Mouse (Mus musculus) splenic B cell, adult 2 months (primary cell): ENCODE results near the gene Fem1b.

ENCODE experiments used
- DNase-seq: peaks from one replicate; pipeline ENCODE4 v3.0.0-alpha.2; 2011; ENCODE audit warnings: low read depth, low spot score
- H3K27me3 ChIP-seq: 2 replicates; pipeline ENCODE4 v1.6.1; 2012; ENCODE audit warnings: mild to moderate bottlenecking, low read length, moderate library complexity, mixed read lengths; ENCODE audit not compliant: control insufficient read depth, poor library complexity, insufficient read depth, severe bottlenecking
- H3K36me3 ChIP-seq: 2 replicates; pipeline ENCODE4 v1.6.1; 2012; ENCODE audit warnings: mild to moderate bottlenecking, low read length, moderate library complexity, mixed read lengths; ENCODE audit not compliant: control insufficient read depth, poor library complexity, insufficient read depth, severe bottlenecking

The Fem1b gene

GRCm38 (mm10) chr9:62775464-62775863, 36.3 kb downstream of the Fem1b start:
- Histone ChIP-seq H3K36me3 (no peaks in the 10 kb centered on the region), H3K27me3 (no peaks in the 10 kb centered on the region)
- DNase-seq, result no peak

- Histone ChIP-seq H3K27me3 (no peaks in the 10 kb centered on the region), H3K36me3 (no peaks in the 10 kb centered on the region)
- no peak for DNase-seq
Measured at GRCm38 (mm10) chr9:62772746-62773145, 39.0 kb downstream of the Fem1b start.

- H3K36me3 ChIP-seq, result no peaks in the 10 kb centered on the region
Measured at GRCm38 (mm10) chr9:62768361-62768760, 43.4 kb downstream of the Fem1b start.

GRCm38 (mm10) chr9:62767464-62767863, 44.3 kb downstream of the Fem1b start:
- no peak for DNase-seq
- Histone ChIP-seq H3K27me3 (no peaks in the 10 kb centered on the region), H3K36me3 (no peaks in the 10 kb centered on the region)

More at GRCm38 (mm10) chr9:62768361-62768760, 43.4 kb downstream of the Fem1b start:
- no peaks in the 10 kb centered on the region for H3K27me3 ChIP-seq
- no peak for DNase-seq

- Histone ChIP-seq H3K36me3 (no peaks in the 10 kb centered on the region), H3K27me3 (no peaks in the 10 kb centered on the region)
- DNase-seq, result no peak
Measured at GRCm38 (mm10) chr9:62765346-62765745, 46.4 kb downstream of the Fem1b start.

GRCm38 (mm10) chr9:62763478-62763877, 48.3 kb downstream of the Fem1b start:
- no peaks in the 10 kb centered on the region for H3K36me3 ChIP-seq
- H3K27me3 ChIP-seq, result no peaks in the 10 kb centered on the region
- DNase-seq, result no peak

- peak; percentile 32 for DNase-seq
Measured at GRCm38 (mm10) chr9:62759601-62760000, 52.1 kb downstream of the Fem1b start.

GRCm38 (mm10) chr9:62758288-62758687, 53.4 kb downstream of the Fem1b start:
- no peaks in the 10 kb centered on the region for H3K36me3 ChIP-seq
- H3K27me3 ChIP-seq, result no peaks in the 10 kb centered on the region
- DNase-seq, result no peak

More at GRCm38 (mm10) chr9:62759601-62760000, 52.1 kb downstream of the Fem1b start:
- Histone ChIP-seq H3K27me3 (no peaks in the 10 kb centered on the region), H3K36me3 (no peaks in the 10 kb centered on the region)

GRCm38 (mm10) chr9:62750381-62750780, 61.4 kb downstream of the Fem1b start:
- no peaks in the 10 kb centered on the region for H3K36me3 ChIP-seq
- no peak for DNase-seq
- no peaks in the 10 kb centered on the region for H3K27me3 ChIP-seq

GRCm38 (mm10) chr9:62749666-62750065, 62.1 kb downstream of the Fem1b start:
- Histone ChIP-seq H3K36me3 (no peaks in the 10 kb centered on the region), H3K27me3 (no peaks in the 10 kb centered on the region)
- DNase-seq, result no peak

GRCm38 (mm10) chr9:62746646-62747045, 65.1 kb downstream of the Fem1b start:
- no peaks in the 10 kb centered on the region for H3K36me3 ChIP-seq
- no peak for DNase-seq
- no peaks in the 10 kb centered on the region for H3K27me3 ChIP-seq

- Histone ChIP-seq H3K36me3 (no peaks in the 10 kb centered on the region), H3K27me3 (no peaks in the 10 kb centered on the region)
- DNase-seq, result peak; percentile 63
Measured at GRCm38 (mm10) chr9:62744558-62745275, 67.0 kb downstream of the Fem1b start.
